Comparison of ENCODE assay signal across 11 mouse cellular contexts in genomic region chr10:15299331-15300198, GRCm38 (mm10).
DNase-seq lines count a peak whose midpoint lies in the region; ATAC-seq and TF ChIP-seq lines count a peak whose summit lies in the region.
"Had no signal": no experiment of that assay in that cellular context is flagged by ENCODE, and none has a peak within 500 bp of the region (broad histone marks: within the 10 kb centered on the region; RNA-seq: fewer than 3 reads in every experiment).

No protein-coding gene starts in this region.

- H3K9me3 ChIP-seq in embryonic facial prominence, embryonic 12.5 days, result no peaks in the 10 kb centered on the region
- no peaks in the 10 kb centered on the region for H3K9me3 ChIP-seq in embryonic facial prominence, embryonic 10.5 days
- no peaks in the 10 kb centered on the region for H3K9me3 ChIP-seq in MEL (replicated peaks; ENCODE audit: insufficient read depth, low read length)
- H3K9me3 ChIP-seq in forebrain, embryonic 13.5 days (replicated peaks), result no peaks in the 10 kb centered on the region
- H3K9me3 ChIP-seq in midbrain, embryonic 13.5 days, result no peaks in the 10 kb centered on the region
- H3K9me3 ChIP-seq: heart, embryonic 15.5 days; limb, embryonic 15.5 days had no signal

- no peak for ATAC-seq in embryonic facial prominence, embryonic 12.5 days (ENCODE audit: insufficient number of reproducible peaks, insufficient read depth, low FRiP score, low TSS enrichment)
- ATAC-seq in forebrain, embryonic 13.5 days, result peak; percentile 56
- ATAC-seq in midbrain, embryonic 13.5 days, result peak; percentile 72

- H3K79me2 ChIP-seq in MEL (ENCODE audit: control insufficient read depth, insufficient read depth, low read length, poor library complexity), result no peaks in the 10 kb centered on the region; the same call in 1 of the 2 replicates

- H3K4me3 ChIP-seq in embryonic facial prominence, embryonic 12.5 days, result no peak overlapping the region
- H3K4me3 ChIP-seq in embryonic facial prominence, embryonic 10.5 days, result no peak overlapping the region
- no peak overlapping the region for H3K4me3 ChIP-seq in MEL (ENCODE audit: control insufficient read depth in 1 of 2, insufficient read depth in 1 of 2, low read depth in 2 of 2, low read length in 2 of 2)
- H3K4me3 ChIP-seq in forebrain, embryonic 13.5 days, result no peak overlapping the region
- no peak overlapping the region for H3K4me3 ChIP-seq in midbrain, embryonic 13.5 days (replicated peaks)
- H3K4me3 ChIP-seq: erythroblast, embryonic 14.5 days; heart, embryonic 15.5 days had no signal

- no peak for TF ChIP-seq RAD21 in MEL (IDR thresholded peaks at IDR 0.05; ENCODE audit: low read depth, low read length)

- H3K4me1 ChIP-seq in embryonic facial prominence, embryonic 12.5 days, result 0 out of 2 replicates have a peak, but pooled peaks cover 3% of the 10 kb centered on the region
- H3K4me1 ChIP-seq in embryonic facial prominence, embryonic 10.5 days, result peaks cover 6% of the 10 kb centered on the region; the same call in 1 of the 2 replicates
- H3K4me1 ChIP-seq in MEL (ENCODE audit: control insufficient read depth in 1 of 2, insufficient read depth in 2 of 2, low read length in 2 of 2), result peaks cover 0 to 4% of the 10 kb centered on the region in 2 experiments; a peak in 1 of 4 replicates
- peaks cover 3% of the 10 kb centered on the region; the same call in 1 of the 2 replicates for H3K4me1 ChIP-seq in forebrain, embryonic 13.5 days
- peaks cover 11% of the 10 kb centered on the region for H3K4me1 ChIP-seq in midbrain, embryonic 13.5 days (replicated peaks)

- TF ChIP-seq POLR2A in MEL (IDR thresholded peaks at IDR 0.05; ENCODE audit: control insufficient read depth in 1 of 2, insufficient read depth in 1 of 2, low read depth in 1 of 2, low read length in 2 of 2, poor library complexity in 1 of 2), result no peak

- H3K36me3 ChIP-seq in embryonic facial prominence, embryonic 12.5 days, result no peaks in the 10 kb centered on the region
- H3K36me3 ChIP-seq in embryonic facial prominence, embryonic 10.5 days (replicated peaks), result no peaks in the 10 kb centered on the region
- peaks cover 0 to 2% of the 10 kb centered on the region in 2 experiments; a peak in 1 of 4 replicates for H3K36me3 ChIP-seq in MEL (ENCODE audit: control insufficient read depth in 1 of 2, insufficient read depth in 2 of 2, low read length in 2 of 2)
- H3K36me3 ChIP-seq in forebrain, embryonic 13.5 days (ENCODE audit: poor library complexity, severe bottlenecking), result no peaks in the 10 kb centered on the region
- no peaks in the 10 kb centered on the region for H3K36me3 ChIP-seq in midbrain, embryonic 13.5 days
- H3K36me3 ChIP-seq: heart, embryonic 15.5 days; limb, embryonic 15.5 days had no signal

- H3K9ac ChIP-seq in embryonic facial prominence, embryonic 12.5 days, result no peak overlapping the region
- no peak overlapping the region for H3K9ac ChIP-seq in MEL (ENCODE audit: control insufficient read depth, low read depth, low read length, poor library complexity, severe bottlenecking)
- H3K9ac ChIP-seq in forebrain, embryonic 13.5 days, result no peak overlapping the region
- H3K9ac ChIP-seq in midbrain, embryonic 13.5 days (replicated peaks), result no peak overlapping the region
- H3K9ac ChIP-seq: heart, embryonic 15.5 days; limb, embryonic 15.5 days had no signal

- no peaks in the 10 kb centered on the region for H3K27me3 ChIP-seq in embryonic facial prominence, embryonic 12.5 days
- H3K27me3 ChIP-seq in embryonic facial prominence, embryonic 10.5 days (replicated peaks; ENCODE audit: low read depth, poor library complexity, severe bottlenecking), result no peaks in the 10 kb centered on the region
- no peaks in the 10 kb centered on the region for H3K27me3 ChIP-seq in MEL (ENCODE audit: control insufficient read depth in 1 of 2, insufficient read depth in 2 of 2, low read length in 2 of 2)
- no peaks in the 10 kb centered on the region for H3K27me3 ChIP-seq in forebrain, embryonic 13.5 days
- no peaks in the 10 kb centered on the region for H3K27me3 ChIP-seq in midbrain, embryonic 13.5 days
- H3K27me3 ChIP-seq: heart, embryonic 15.5 days; limb, embryonic 15.5 days had no signal

- no peak for DNase-seq in embryonic facial prominence, embryonic 10.5 days (ENCODE audit: low spot score)
- no peak for DNase-seq in MEL (ENCODE audit: low read depth, low spot score)
- DNase-seq in embryo, embryonic 9.5 days (ENCODE audit: extremely low spot score), result no peak
- DNase-seq in urinary bladder, postnatal 14 days (ENCODE audit: low spot score), result no peak
- no peak for DNase-seq in ovary, postnatal 14 days (ENCODE audit: low spot score)

- H3K4me2 ChIP-seq in embryonic facial prominence, embryonic 12.5 days (replicated peaks), result peak overlapping the region; percentile 29; the same call in 1 of the 2 replicates
- H3K4me2 ChIP-seq in forebrain, embryonic 13.5 days, result peak overlapping the region; percentile 38; the same call in 1 of the 2 replicates
- H3K4me2 ChIP-seq in midbrain, embryonic 13.5 days (replicated peaks), result peak overlapping the region; percentile 34; the same call in 1 of the 2 replicates

- TF ChIP-seq EP300 in MEL (IDR thresholded peaks at IDR 0.05; ENCODE audit: low read depth in 1 of 2, low read length in 2 of 2), result no peak

- TF ChIP-seq CTCF in MEL (IDR thresholded peaks at IDR 0.05 in 2 of 3, conservative IDR thresholded peaks at IDR 0.05 in 1 of 3; ENCODE audit: control insufficient read depth in 1 of 3, insufficient read depth in 1 of 3, low read depth in 2 of 3, low read length in 3 of 3, poor library complexity in 1 of 3, severe bottlenecking in 1 of 3), result no peak

- WGBS in embryonic facial prominence, embryonic 12.5 days, result 34% methylated on average over 11 of the region's 11 CpGs
- WGBS in embryonic facial prominence, embryonic 10.5 days, result 44% methylated on average over 11 of the region's 11 CpGs
- WGBS in forebrain, embryonic 13.5 days, result 21% methylated on average over 11 of the region's 11 CpGs
- 30% methylated on average over 11 of the region's 11 CpGs for WGBS in midbrain, embryonic 13.5 days

- no peak overlapping the region for H3K27ac ChIP-seq in embryonic facial prominence, embryonic 12.5 days
- H3K27ac ChIP-seq in embryonic facial prominence, embryonic 10.5 days (replicated peaks), result no peak overlapping the region
- H3K27ac ChIP-seq in MEL (ENCODE audit: control insufficient read depth, low read depth, low read length), result no peak overlapping the region
- no peak overlapping the region for H3K27ac ChIP-seq in forebrain, embryonic 13.5 days
- H3K27ac ChIP-seq in midbrain, embryonic 13.5 days, result no peak overlapping the region; the same call in 1 of the 2 replicates
- H3K27ac ChIP-seq: limb, embryonic 15.5 days had no signal

TF ChIP-seq in MEL, 35 proteins besides CTCF, POLR2A, EP300 and RAD21:
- TF ChIP-seq MAFK (IDR thresholded peaks at IDR 0.05; ENCODE audit: borderline replicate concordance, low read depth, low read length) (no peak), SIN3A (IDR thresholded peaks at IDR 0.05; ENCODE audit: low read length) (0 out of 2 replicates have a peak, but pooled peaks have one; percentile 25)
